Mouse (Mus musculus) midbrain, embryonic 16.5 days (tissue): Measurements from ENCODE around the gene Adgrl3. TPM values are rescaled to one million over a fixed set of nuclear protein-coding genes. Genes with fewer than 3 reads are reported as not detected.

Experiments used
- ATAC-seq: fragments of 200-750 bp; cut with Nextera tagmentation; 2 replicates; pipeline ENCODE4 v1.8.0; 2017; ENCODE audit warnings: moderate TSS enrichment
- H3K27ac ChIP-seq: fragments of 300-500 bp; sonication (generic); 2 replicates; pipeline ENCODE4 v1.5.1; 2014; ENCODE audit warnings: mild to moderate bottlenecking, low read length, mixed read lengths
- H3K27me3 ChIP-seq: fragments of 300-500 bp; sonication (generic); 2 replicates; pipeline ENCODE4 v1.6.1; 2014; ENCODE audit warnings: low read depth, low read length, mixed read lengths; ENCODE audit not compliant: control insufficient read depth, insufficient read depth
- H3K36me3 ChIP-seq: fragments of 300-500 bp; sonication (generic); 2 replicates; pipeline ENCODE4 v1.6.1; 2014; ENCODE audit warnings: mild to moderate bottlenecking, low read length, moderate library complexity, mixed read lengths; ENCODE audit not compliant: control insufficient read depth, insufficient read depth
- H3K4me1 ChIP-seq: fragments of 300-500 bp; sonication (generic); 2 replicates; pipeline ENCODE4 v1.6.1; 2014; ENCODE audit warnings: mild to moderate bottlenecking, low read length, mixed read lengths; ENCODE audit not compliant: control insufficient read depth, insufficient read depth
- H3K4me2 ChIP-seq: fragments of 300-500 bp; sonication (generic); 2 replicates; pipeline ENCODE4 v1.6.1; 2014; ENCODE audit warnings: mild to moderate bottlenecking, low read length, mixed read lengths
- H3K4me3 ChIP-seq: fragments of 300-500 bp; sonication (generic); 2 replicates; pipeline ENCODE4 v1.5.1; 2014; ENCODE audit warnings: low read depth, mild to moderate bottlenecking, low read length, moderate library complexity, mixed read lengths
- H3K9ac ChIP-seq: fragments of 300-500 bp; sonication (generic); 2 replicates; pipeline ENCODE4 v1.6.1; 2014; ENCODE audit warnings: low read depth, low read length, mixed read lengths
- H3K9me3 ChIP-seq: fragments of 300-500 bp; sonication (generic); replicated peaks from 2 replicates; pipeline ENCODE4 v1.6.1; 2014; ENCODE audit warnings: mild to moderate bottlenecking, low read length, mixed read lengths; ENCODE audit not compliant: control insufficient read depth, poor library complexity, severe bottlenecking
- WGBS: fragments of 180-500 bp; shearing (Covaris S2); extraction: QIAGEN DNeasy Blood & Tissue Kit; methylation state at CpG from one replicate; pipeline ENCODE4 v1.1.7; 2014; 5-methylcytosine and 5-hydroxymethylcytosine counted together
- polyA plus RNA-seq: library from polyadenylated mRNA; unstranded; fragments of >200 nt; fragmentation: Nextera tagmentation; extraction: Ambion mirVana; gene quantifications from 2 replicates; pipeline ENCODE4 v1.2.1, GENCODE M21; 2015

Adgrl3 gene
- polyA plus RNA-seq, 1 experiment from 2014 or later: 68.4 TPM

DNA sequence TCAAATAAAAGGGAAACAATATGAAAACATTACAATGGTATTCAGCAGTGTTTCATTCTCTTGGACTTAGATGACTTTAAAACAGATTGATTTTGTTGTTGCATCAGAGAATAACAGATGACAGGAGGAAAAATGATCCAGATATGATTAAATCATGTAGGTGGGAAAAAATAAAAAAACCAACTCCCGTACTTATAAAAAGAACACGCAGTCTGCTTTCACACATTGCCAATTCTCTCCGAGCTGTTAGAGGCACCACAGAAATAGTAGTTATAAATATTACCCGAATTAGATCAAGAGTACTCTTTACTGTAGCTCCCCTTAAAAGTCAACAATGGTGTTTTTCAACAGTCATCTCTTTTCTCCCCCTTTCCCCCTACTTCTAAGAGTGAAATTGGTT is 302.1 kb downstream of the Adgrl3 start:
- Histone ChIP-seq H3K4me2 (no peak overlapping the region), H3K9ac (no peak overlapping the region), H3K9me3 (no peaks in the 10 kb centered on the region), H3K27me3 (no peaks in the 10 kb centered on the region), H3K4me1 (0 out of 2 replicates have a peak, but pooled peaks cover 2% of the 10 kb centered on the region), H3K36me3 (no peaks in the 10 kb centered on the region), H3K4me3 (no peak overlapping the region), H3K27ac (no peak overlapping the region)
- no peak for ATAC-seq
- 92% methylated on average over 4 of the region's 4 CpGs for WGBS

DNA sequence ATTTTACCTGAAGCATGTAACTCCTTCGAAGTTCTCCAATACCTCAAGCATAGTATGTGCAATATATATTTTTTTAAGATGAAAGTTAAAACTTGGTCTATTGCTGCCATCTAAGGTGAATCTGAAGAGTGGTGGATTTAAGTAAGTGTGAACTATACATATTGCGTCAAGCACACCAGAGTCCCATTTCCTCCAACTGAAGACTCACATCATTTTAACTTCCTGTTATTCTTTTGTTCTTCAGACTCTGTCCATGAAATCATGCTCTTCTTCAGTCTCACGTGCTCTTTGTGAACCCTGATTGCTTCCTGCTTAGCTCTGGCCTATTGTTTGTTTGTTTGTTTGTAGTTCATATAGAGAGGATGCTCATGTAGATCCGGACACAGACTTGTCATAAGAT is 307.0 kb downstream of the Adgrl3 start:
- H3K4me1 ChIP-seq: 0 out of 2 replicates have a peak, but pooled peaks cover 3% of the 10 kb centered on the region
- H3K27me3 ChIP-seq: no peaks in the 10 kb centered on the region
- no peaks in the 10 kb centered on the region for H3K36me3 ChIP-seq
- no peak for ATAC-seq
- 81% methylated on average over 4 of the region's 4 CpGs for WGBS
- no peak overlapping the region for H3K4me2 ChIP-seq
- H3K27ac ChIP-seq: no peak overlapping the region
- H3K9me3 ChIP-seq: no peaks in the 10 kb centered on the region
- no peak overlapping the region for H3K4me3 ChIP-seq
- no peak overlapping the region for H3K9ac ChIP-seq

DNA sequence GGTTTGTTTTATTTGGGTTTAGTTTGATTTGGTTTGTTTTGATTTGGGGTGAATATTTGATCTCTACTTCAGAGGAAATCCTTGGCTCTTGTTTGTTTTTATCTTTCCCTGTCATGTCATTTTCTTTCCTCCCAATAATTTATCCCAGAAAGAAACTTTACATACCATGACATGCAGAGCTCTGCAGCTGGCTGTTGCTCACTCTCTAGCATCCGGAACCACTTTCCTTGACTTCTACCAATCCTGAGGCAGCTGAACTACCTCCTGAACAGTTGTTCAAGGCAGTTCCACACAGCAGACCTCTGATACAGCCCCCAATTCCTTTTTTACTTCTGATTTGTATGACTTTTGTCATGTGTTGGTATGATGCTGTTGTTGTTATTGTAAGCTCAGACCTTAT is 307.5 kb downstream of the Adgrl3 start:
- H3K27me3 ChIP-seq: no peaks in the 10 kb centered on the region
- no peak for ATAC-seq
- no peaks in the 10 kb centered on the region for H3K36me3 ChIP-seq
- H3K27ac ChIP-seq: no peak overlapping the region
- H3K9ac ChIP-seq: no peak overlapping the region
- no peak overlapping the region for H3K4me3 ChIP-seq
- H3K9me3 ChIP-seq: no peaks in the 10 kb centered on the region
- 0 out of 2 replicates have a peak, but pooled peaks cover 3% of the 10 kb centered on the region for H3K4me1 ChIP-seq
- no peak overlapping the region for H3K4me2 ChIP-seq
- WGBS: 84% methylated on average over 1 of the region's 1 CpGs

DNA sequence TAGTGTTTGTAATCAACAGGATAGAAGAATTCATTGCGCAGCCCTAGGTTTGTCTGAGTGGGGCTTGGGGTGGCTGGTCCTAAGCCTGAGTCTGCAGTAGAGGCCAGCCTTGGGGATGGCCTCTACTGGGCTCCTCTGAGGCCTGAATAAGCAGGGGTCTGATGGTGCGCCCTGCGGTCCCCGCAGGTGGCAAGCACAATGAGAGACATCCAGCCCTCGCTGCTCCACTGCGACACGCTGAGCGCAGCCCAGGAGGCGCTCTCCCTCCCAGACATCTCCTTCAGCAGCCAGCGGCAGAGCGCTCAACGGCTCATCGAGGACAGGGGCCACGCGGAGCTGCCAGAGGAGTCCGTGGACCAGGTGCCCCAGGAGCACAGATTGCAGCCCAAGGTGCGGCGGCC is 309.6 kb downstream of the Adgrl3 start:
- 19% methylated on average over 18 of the region's 18 CpGs for WGBS
- H3K27ac ChIP-seq: no peak overlapping the region

DNA sequence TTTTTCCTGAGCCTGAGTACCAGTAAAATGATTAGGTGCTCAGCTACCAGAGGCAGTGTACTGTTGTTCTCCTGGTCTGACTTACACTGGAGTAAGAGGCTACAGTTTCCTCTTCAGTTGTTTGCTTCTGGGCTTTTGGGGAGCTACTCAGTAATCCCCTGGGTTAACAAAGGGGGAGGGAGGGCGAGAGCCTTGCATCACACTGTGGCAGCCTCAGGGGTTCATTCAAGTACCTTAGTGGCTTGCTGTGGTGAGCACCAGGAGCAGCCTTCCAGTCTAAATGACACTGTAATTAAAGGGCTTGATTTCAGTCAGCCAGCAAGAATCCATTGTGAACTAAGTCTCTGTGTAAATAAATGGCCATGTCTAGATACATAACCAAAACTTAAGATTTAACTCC is 324.4 kb downstream of the Adgrl3 start:
- Histone ChIP-seq H3K27ac (no peak overlapping the region), H3K9me3 (no peaks in the 10 kb centered on the region)
- 0% methylated on average over 1 of the region's 1 CpGs for WGBS

More for the DNA sequence above, 309.6 kb downstream of the Adgrl3 start:
- Histone ChIP-seq H3K36me3 (no peaks in the 10 kb centered on the region), H3K9ac (no peak overlapping the region), H3K4me2 (no peak overlapping the region), H3K9me3 (no peaks in the 10 kb centered on the region), H3K27me3 (no peaks in the 10 kb centered on the region), H3K4me3 (no peak overlapping the region), H3K4me1 (0 out of 2 replicates have a peak, but pooled peaks cover 3% of the 10 kb centered on the region)
- peak; percentile 17; the same call in 1 of the 2 replicates for ATAC-seq

DNA sequence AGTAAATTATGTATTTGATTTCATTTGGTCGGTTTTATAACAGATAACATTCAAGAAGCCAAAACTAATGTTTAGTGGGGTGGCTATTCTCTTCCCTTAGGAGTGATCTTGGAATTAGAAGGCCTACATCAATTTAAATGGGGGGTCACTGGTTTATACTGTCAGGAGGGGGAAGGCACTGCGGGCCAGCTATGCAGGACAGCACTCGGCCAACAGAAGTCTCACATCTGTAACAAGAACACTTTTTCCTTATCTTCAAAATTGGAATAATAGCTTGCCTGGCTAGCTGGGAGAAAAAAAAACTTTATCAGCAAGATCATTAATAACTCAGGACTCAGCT is 325.1 kb downstream of the Adgrl3 start:
- H3K4me2 ChIP-seq: no peak overlapping the region
- no peak overlapping the region for H3K27ac ChIP-seq
- no peak for ATAC-seq
- H3K4me1 ChIP-seq: 0 out of 2 replicates have a peak, but pooled peaks cover 3% of the 10 kb centered on the region
- H3K4me3 ChIP-seq: no peak overlapping the region
- no peaks in the 10 kb centered on the region for H3K27me3 ChIP-seq
- H3K9ac ChIP-seq: no peak overlapping the region
- no peaks in the 10 kb centered on the region for H3K36me3 ChIP-seq
- H3K9me3 ChIP-seq: no peaks in the 10 kb centered on the region
- WGBS: 41% methylated on average over 3 of the region's 3 CpGs

More for the DNA sequence above, 324.4 kb downstream of the Adgrl3 start:
- Histone ChIP-seq H3K9ac (no peak overlapping the region), H3K36me3 (no peaks in the 10 kb centered on the region), H3K4me3 (no peak overlapping the region), H3K27me3 (no peaks in the 10 kb centered on the region), H3K4me1 (0 out of 2 replicates have a peak, but pooled peaks cover 3% of the 10 kb centered on the region), H3K4me2 (no peak overlapping the region)
- ATAC-seq: no peak

DNA sequence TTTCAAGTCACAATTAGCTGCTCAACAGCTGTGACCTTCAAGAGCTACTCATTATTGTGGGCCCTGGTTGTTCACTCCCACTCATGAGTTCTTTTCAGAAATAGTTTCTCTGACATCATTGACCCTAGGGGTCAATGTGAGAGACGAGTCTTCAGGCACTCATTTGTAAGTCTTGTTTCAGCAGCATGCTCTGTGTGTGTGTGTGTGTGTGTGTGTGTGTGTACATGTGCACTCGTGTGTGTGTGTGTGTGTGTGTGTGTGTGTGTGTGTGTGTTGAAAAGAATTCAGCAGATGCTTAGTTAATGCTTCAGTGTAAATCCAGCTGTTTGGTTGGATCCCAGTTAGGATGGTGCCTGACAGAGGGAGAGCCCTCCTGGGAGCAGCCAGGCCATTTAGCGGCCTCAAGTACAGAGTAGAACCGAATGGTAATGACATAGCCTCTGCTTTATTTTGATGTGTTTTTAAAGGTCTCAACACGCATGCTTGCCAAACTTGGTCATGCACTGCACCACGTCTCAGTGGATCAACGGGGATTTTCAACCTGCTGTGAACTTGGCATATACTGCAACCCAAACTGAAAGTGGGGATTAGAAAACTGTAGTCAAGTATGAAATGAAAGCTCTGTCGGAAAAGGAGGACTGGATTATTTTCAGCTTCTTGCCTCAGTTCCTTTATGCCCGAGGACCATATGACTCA is 325.6 kb downstream of the Adgrl3 start:
- Histone ChIP-seq H3K27me3 (no peaks in the 10 kb centered on the region), H3K27ac (no peak overlapping the region)

DNA sequence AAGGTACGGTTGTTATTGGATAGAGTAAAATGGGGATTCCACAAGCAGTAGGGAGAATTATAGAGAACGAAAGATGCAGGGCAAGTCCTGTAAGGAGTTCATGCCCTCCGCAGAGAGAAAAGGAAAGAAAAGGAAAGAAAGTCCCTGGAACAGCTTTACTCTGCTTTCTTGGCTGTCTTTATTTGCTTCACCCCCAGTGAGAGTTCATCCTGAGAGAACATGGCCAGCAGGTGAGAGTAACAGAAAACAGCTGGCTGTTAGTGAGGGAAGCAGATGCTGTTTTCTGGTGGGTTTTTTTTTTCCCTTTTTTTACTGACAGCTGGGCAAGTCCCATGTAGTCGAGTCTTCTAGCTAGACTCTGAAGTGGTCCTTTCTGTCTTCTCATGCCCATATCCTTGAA is 327.6 kb downstream of the Adgrl3 start:
- no peaks in the 10 kb centered on the region for H3K27me3 ChIP-seq
- no peak overlapping the region for H3K4me3 ChIP-seq
- H3K27ac ChIP-seq: no peak overlapping the region
- H3K4me2 ChIP-seq: no peak overlapping the region
- 0 out of 2 replicates have a peak, but pooled peaks cover 3% of the 10 kb centered on the region for H3K4me1 ChIP-seq
- H3K36me3 ChIP-seq: no peaks in the 10 kb centered on the region
- ATAC-seq: no peak
- H3K9me3 ChIP-seq: no peaks in the 10 kb centered on the region
- 50% methylated on average over 4 of the region's 4 CpGs for WGBS
- no peak overlapping the region for H3K9ac ChIP-seq

More for the DNA sequence above, 325.6 kb downstream of the Adgrl3 start:
- ATAC-seq: no peak
- H3K9ac ChIP-seq: no peak overlapping the region
- WGBS: 32% methylated on average over 9 of the region's 9 CpGs
- no peaks in the 10 kb centered on the region for H3K9me3 ChIP-seq
- H3K36me3 ChIP-seq: no peaks in the 10 kb centered on the region
- 0 out of 2 replicates have a peak, but pooled peaks cover 3% of the 10 kb centered on the region for H3K4me1 ChIP-seq
- H3K4me2 ChIP-seq: no peak overlapping the region
- no peak overlapping the region for H3K4me3 ChIP-seq

DNA sequence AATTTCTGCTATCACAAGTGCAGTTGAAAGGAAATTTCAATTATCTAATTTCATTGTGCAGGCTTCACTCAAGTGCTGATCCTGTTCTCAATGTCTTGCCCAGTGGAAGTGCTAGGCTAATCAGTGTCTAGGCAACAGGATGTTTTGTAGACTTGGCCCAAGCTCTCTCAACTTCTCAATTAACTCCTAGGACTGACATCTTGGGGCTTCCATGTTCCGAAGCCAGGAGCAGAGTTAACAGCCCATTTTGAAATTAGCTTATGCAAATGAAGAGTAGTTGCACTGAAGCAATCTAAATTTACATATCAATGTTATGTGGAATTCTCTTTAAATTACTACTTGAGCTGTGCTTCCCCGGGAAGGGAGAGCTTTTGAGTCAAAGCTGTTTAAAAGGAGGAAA is 339.6 kb downstream of the Adgrl3 start:
- H3K9ac ChIP-seq: no peak overlapping the region
- H3K4me1 ChIP-seq: no peaks in the 10 kb centered on the region; the same call in 1 of the 2 replicates
- ATAC-seq: peak; percentile 83
- H3K36me3 ChIP-seq: no peaks in the 10 kb centered on the region
- no peaks in the 10 kb centered on the region for H3K9me3 ChIP-seq
- no peak overlapping the region for H3K4me3 ChIP-seq
- WGBS: 22% methylated on average over 2 of the region's 2 CpGs
- H3K27ac ChIP-seq: no peak overlapping the region
- H3K4me2 ChIP-seq: no peak overlapping the region
- no peaks in the 10 kb centered on the region for H3K27me3 ChIP-seq
